Mouse (Mus musculus) megakaryocyte, adult 5-6 weeks (primary cell): ENCODE measurements at regions not wholly inside any gene's neighbourhood (a gene's known extent, or its start where the extent isn't known, plus 50 kb on each side); places are given as distances from the start of the nearest gene placed in this dataset.

Source experiments
- ATAC-seq: 2 replicates; pipeline ENCODE4 v1.8.0; 2016; ENCODE audit warnings: mild to moderate bottlenecking, inconsistent platforms; ENCODE audit not compliant: poor library complexity, severe bottlenecking

- no peak for ATAC-seq
These were observed 69.2 kb downstream of the Gpr65 start for GRCm38 (mm10) chr12:98337644-98338043.

- no peak for ATAC-seq
These were observed 71.1 kb downstream of the Gpr65 start for GRCm38 (mm10) chr12:98339536-98339935.

GRCm38 (mm10) chr12:98342158-98342557 lies 73.7 kb downstream of the Gpr65 start:
- peak; percentile 95 for ATAC-seq

- no peak for ATAC-seq
These were observed 75.2 kb downstream of the Gpr65 start for GRCm38 (mm10) chr12:98343653-98344052.

- no peak for ATAC-seq
These were observed 78.6 kb downstream of the Gpr65 start for GRCm38 (mm10) chr12:98347056-98347455.

- ATAC-seq: peak; percentile 84
These were observed 79.3 kb downstream of the Gpr65 start for GRCm38 (mm10) chr12:98347550-98348318.

- no peak for ATAC-seq
These were observed 81.6 kb downstream of the Gpr65 start for GRCm38 (mm10) chr12:98349864-98350643.

- ATAC-seq: no peak
These were observed 84.0 kb downstream of the Gpr65 start for GRCm38 (mm10) chr12:98352401-98352800.

GRCm38 (mm10) chr12:98354545-98354944 lies 86.1 kb downstream of the Gpr65 start:
- no peak for ATAC-seq

- no peak for ATAC-seq
These were observed 99.1 kb downstream of the Gpr65 start for GRCm38 (mm10) chr12:98367583-98367982.

- ATAC-seq: peak; percentile 63
These were observed 102.3 kb downstream of the Gpr65 start for GRCm38 (mm10) chr12:98370771-98371170.

GRCm38 (mm10) chr12:98375214-98375910 lies 106.9 kb downstream of the Gpr65 start:
- peak; percentile 90 for ATAC-seq
